Mouse (Mus musculus) C2C12 (cell line): ENCODE results near the gene Tnfrsf19.

Experiments
- CTCF ChIP-seq: IDR thresholded peaks from one replicate; pipeline ENCODE4 v1.5.1; 2011; ENCODE audit not compliant: control insufficient read depth, insufficient read depth, insufficient read length
- MAX ChIP-seq: IDR thresholded peaks from one replicate; pipeline ENCODE4 v1.6.1; 2011; ENCODE audit warnings: mild to moderate bottlenecking, control low read depth
- USF1 ChIP-seq: IDR thresholded peaks from one replicate; pipeline ENCODE4 v1.6.1; 2011; ENCODE audit warnings: low read depth, mild to moderate bottlenecking, control low read depth, moderate library complexity

GRCm38 (mm10) chr14:61045446-61046090 is 722 bp downstream of the Tnfrsf19 start:
- TF ChIP-seq MAX (no peak), CTCF (no peak), USF1 (no peak)
